Mouse (Mus musculus) adrenal gland, postnatal 0 days (tissue): ENCODE results near the gene Mup15. TPM values are rescaled to one million over a fixed set of nuclear protein-coding genes. Genes with fewer than 3 reads are reported as not detected.

Experiments
- polyA plus RNA-seq: library from polyadenylated mRNA; unstranded; fragments of >200 nt; fragmentation: Nextera tagmentation; extraction: Ambion mirVana; gene quantifications from 2 replicates; pipeline ENCODE4 v1.2.1, GENCODE M21; 2015

The Mup15 gene
- not detected in 2 replicates for polyA plus RNA-seq

DNA sequence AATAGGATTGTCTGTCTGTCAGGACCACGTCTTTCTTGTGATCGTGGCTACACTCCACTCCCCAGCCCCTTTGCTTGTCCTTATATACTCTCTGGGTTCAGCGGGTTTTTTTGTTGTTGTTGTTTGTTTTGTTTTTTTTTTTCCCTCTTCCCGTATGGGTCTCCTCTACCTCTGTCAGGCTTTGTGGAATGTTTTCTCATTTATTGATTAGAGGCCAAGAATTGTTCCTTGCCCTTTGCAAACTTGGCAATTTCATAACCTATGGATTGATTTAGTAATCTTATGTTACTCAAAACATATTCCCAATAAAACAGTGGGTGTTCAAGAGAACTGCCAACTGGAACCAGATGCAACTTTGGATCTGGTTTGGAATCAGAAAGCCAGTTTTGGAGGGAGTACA, at the start of gene Mup15:
TSS of gene Mup15 (minus strand) at position 101 of the 400 bp plus-strand sequence.

Other genes with a start within 250 kb of the Mup15 start
- not detected in 2 replicates for gene Mup13, start 211.5 kb downstream of the Mup15 start, polyA plus RNA-seq
- not detected in 2 replicates for gene Mup14, start 135.7 kb downstream of the Mup15 start, polyA plus RNA-seq
- gene Mup16, start 79.8 kb upstream of the Mup15 start, polyA plus RNA-seq = not detected in 2 replicates
- not detected in 2 replicates for gene Mup17, start 156.1 kb upstream of the Mup15 start, polyA plus RNA-seq
- gene Mup18, start 234.4 kb upstream of the Mup15 start, polyA plus RNA-seq = not detected in 2 replicates